Mouse (Mus musculus) frontal cortex, postnatal 14 days (tissue): ENCODE results near the gene Gm765.

Source experiments
- DNase-seq, 2 experiments: peaks; one replicate each; pipeline ENCODE4 v3.0.0; 2022; ENCODE audit warnings: low spot score in 2 of 2

The Gm765 gene

GRCm38 (mm10) chr6:98221970-98222369 lies 120.6 kb downstream of the Gm765 start:
- peak; percentile 10 to 29 for DNase-seq

GRCm38 (mm10) chr6:98212225-98212624 lies 130.3 kb downstream of the Gm765 start:
- no peak for DNase-seq

GRCm38 (mm10) chr6:98210237-98210636 lies 132.3 kb downstream of the Gm765 start:
- DNase-seq = no peak

GRCm38 (mm10) chr6:98208051-98208450 lies 134.5 kb downstream of the Gm765 start:
- DNase-seq = no peak

GRCm38 (mm10) chr6:98198706-98199105 lies 143.8 kb downstream of the Gm765 start:
- DNase-seq = no peak

- DNase-seq = no peak
Observed at GRCm38 (mm10) chr6:98190745-98191442, 151.7 kb downstream of the Gm765 start.
